Mouse (Mus musculus) lung, postnatal 4 days (tissue): ENCODE measurements around the gene Krt76.

Experiments used
- DNase-seq, 2 experiments: peaks; one replicate each; pipeline ENCODE4 v3.0.0; 2021

Gene Krt76

GRCm38 (mm10) chr15:101892820-101893219 lies at the start of gene Krt76:
Krt76 (minus strand) TSS chr15:101892920.
- no peak for DNase-seq

GRCm38 (mm10) chr15:101941948-101942347 lies 49.2 kb upstream of the Krt76 start:
- DNase-seq = no peak

GRCm38 (mm10) chr15:101940274-101940829 lies 47.6 kb upstream of the Krt76 start, which contains the start of gene Krt79:
Krt79 (minus strand) TSS chr15:101940324.
- no peak for DNase-seq

GRCm38 (mm10) chr15:101938600-101939308 lies 46.0 kb upstream of the Krt76 start:
- DNase-seq = no peak

GRCm38 (mm10) chr15:101933024-101933423 lies 40.3 kb upstream of the Krt76 start:
- no peak for DNase-seq

- peak; percentile 41 to 50 for DNase-seq
Measured at GRCm38 (mm10) chr15:101929666-101930065, 36.9 kb upstream of the Krt76 start.

GRCm38 (mm10) chr15:101929087-101929486 lies 36.4 kb upstream of the Krt76 start:
- DNase-seq = no peak

GRCm38 (mm10) chr15:101927340-101928080 lies 34.8 kb upstream of the Krt76 start:
- peak in 1 of 2 experiments; percentile 40 for DNase-seq

- DNase-seq = no peak
Measured at GRCm38 (mm10) chr15:101925041-101925440, 32.3 kb upstream of the Krt76 start.

GRCm38 (mm10) chr15:101924635-101925034 lies 31.9 kb upstream of the Krt76 start, which contains the start of gene Krt4:
Krt4 (minus strand) TSS chr15:101924735.
- DNase-seq = no peak

GRCm38 (mm10) chr15:101922296-101922695 lies 29.6 kb upstream of the Krt76 start:
- no peak for DNase-seq

- no peak for DNase-seq
Measured at GRCm38 (mm10) chr15:101916072-101916471, 23.4 kb upstream of the Krt76 start.

GRCm38 (mm10) chr15:101904849-101905248 lies 12.1 kb upstream of the Krt76 start:
- DNase-seq = no peak

GRCm38 (mm10) chr15:101902171-101903149 lies 9.7 kb upstream of the Krt76 start:
- DNase-seq = no peak

- DNase-seq = no peak
Measured at GRCm38 (mm10) chr15:101895216-101895615, 2.5 kb upstream of the Krt76 start.

GRCm38 (mm10) chr15:101879776-101880175 lies 12.9 kb downstream of the Krt76 start:
- DNase-seq = no peak

GRCm38 (mm10) chr15:101878041-101878440 lies 14.7 kb downstream of the Krt76 start:
- DNase-seq = no peak

- DNase-seq = no peak
Measured at GRCm38 (mm10) chr15:101874383-101874782, 18.3 kb downstream of the Krt76 start.

GRCm38 (mm10) chr15:101873231-101873630 lies 19.5 kb downstream of the Krt76 start:
- no peak for DNase-seq

- no peak for DNase-seq
Measured at GRCm38 (mm10) chr15:101869431-101869830, 23.3 kb downstream of the Krt76 start, which contains the start of gene Krt77. Krt77 (minus strand) TSS chr15:101869705.

GRCm38 (mm10) chr15:101866754-101867153 lies 26.0 kb downstream of the Krt76 start:
- no peak for DNase-seq

GRCm38 (mm10) chr15:101860421-101861130 lies 32.1 kb downstream of the Krt76 start:
- DNase-seq = peak in 1 of 2 experiments; percentile 12
